In the genomic region with DNA sequence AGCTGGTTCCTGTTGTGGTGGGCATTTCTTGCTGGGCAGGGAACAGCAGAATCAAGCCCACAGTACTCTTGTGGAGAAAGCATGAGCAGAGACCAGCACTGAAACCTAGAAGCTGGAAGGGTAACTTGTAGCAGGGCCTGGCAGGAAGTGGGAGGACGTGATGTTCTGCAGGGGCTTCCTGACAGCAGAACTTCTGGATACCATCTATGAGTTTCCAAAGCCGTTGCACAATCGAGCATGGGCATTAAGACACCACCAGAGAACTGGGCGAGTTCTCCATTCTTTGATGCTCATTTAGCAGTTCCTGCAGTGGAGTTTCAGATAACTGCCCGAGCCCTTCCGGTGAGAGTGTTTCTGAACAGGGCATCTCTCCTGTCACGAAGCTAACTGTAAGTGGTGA, we compare ENCODE assay signal across 10 mouse cellular contexts. TPM values are rescaled to one million over a fixed set of nuclear protein-coding genes. Genes with fewer than 3 reads are reported as not detected.
DNase-seq lines count a peak whose midpoint lies in the region; ATAC-seq lines count a peak whose summit lies in the region.
"Had no signal": no experiment of that assay in that cellular context is flagged by ENCODE, and none has a peak within 500 bp of the region (broad histone marks: within the 10 kb centered on the region; RNA-seq: fewer than 3 reads in every experiment).

No protein-coding gene starts in this region.

- peak overlapping the region; percentile 55 for H3K27ac ChIP-seq in liver, embryonic 13.5 days
- no peak overlapping the region for H3K27ac ChIP-seq in hindbrain, embryonic 14.5 days

- no peaks in the 10 kb centered on the region for H3K27me3 ChIP-seq in liver, embryonic 13.5 days
- H3K27me3 ChIP-seq in hindbrain, embryonic 14.5 days (ENCODE audit: control insufficient read depth, insufficient read depth, low read length), result no peaks in the 10 kb centered on the region

- ATAC-seq in liver, embryonic 13.5 days (ENCODE audit: low read depth), result no peak
- ATAC-seq in monocyte, adult 5-6 weeks (replicated peaks; ENCODE audit: insufficient number of reproducible peaks, low FRiP score, low TSS enrichment, poor library complexity, severe bottlenecking), result peak; percentile 89
- ATAC-seq in hindbrain, embryonic 14.5 days (ENCODE audit: low FRiP score), result no peak

- 0 out of 2 replicates have a peak, but pooled peaks cover 3% of the 10 kb centered on the region for H3K4me1 ChIP-seq in liver, embryonic 13.5 days (replicated peaks)
- H3K4me1 ChIP-seq in hindbrain, embryonic 14.5 days (replicated peaks; ENCODE audit: control insufficient read depth, insufficient read depth, low read length), result no peaks in the 10 kb centered on the region

- H3K36me3 ChIP-seq in liver, embryonic 13.5 days, result no peaks in the 10 kb centered on the region
- no peaks in the 10 kb centered on the region for H3K36me3 ChIP-seq in hindbrain, embryonic 14.5 days (replicated peaks; ENCODE audit: control insufficient read depth, insufficient read depth)

- H3K9me3 ChIP-seq in liver, embryonic 13.5 days (replicated peaks), result no peaks in the 10 kb centered on the region
- H3K9me3 ChIP-seq in hindbrain, embryonic 14.5 days (ENCODE audit: control insufficient read depth, low read length), result no peaks in the 10 kb centered on the region

- no peak overlapping the region for H3K9ac ChIP-seq in liver, embryonic 13.5 days
- H3K9ac ChIP-seq in hindbrain, embryonic 14.5 days, result no peak overlapping the region

- H3K4me2 ChIP-seq in liver, embryonic 13.5 days, result no peak overlapping the region
- H3K4me2 ChIP-seq in hindbrain, embryonic 14.5 days (replicated peaks), result no peak overlapping the region

- peak; percentile 4 for DNase-seq in kidney, adult 9 months
- no peak for DNase-seq in kidney, adult 11 months
- peak; percentile 23 for DNase-seq in brain, adult 2 months (ENCODE audit: low read depth, low spot score)
- DNase-seq in liver, embryonic 13.5 days, result peak; percentile 15
- no peak for DNase-seq in embryo, embryonic 11 days
- no peak for DNase-seq in hindbrain, embryonic 14.5 days (ENCODE audit: low spot score)
- no peak for DNase-seq in left cerebral cortex, postnatal 4 days
- DNase-seq: cerebellum, adult 11 months had no signal

- H3K4me3 ChIP-seq in liver, embryonic 13.5 days (replicated peaks), result no peak overlapping the region
- H3K4me3 ChIP-seq in hindbrain, embryonic 14.5 days (replicated peaks; ENCODE audit: low read length), result no peak overlapping the region

- 10% methylated on average over 7 of the region's 7 CpGs for WGBS in liver, embryonic 13.5 days (ENCODE audit: insufficient replicate concordance)
- 92% methylated on average over 7 of the region's 7 CpGs for WGBS in hindbrain, embryonic 14.5 days

- intact Hi-C loops in left cerebral cortex, postnatal 4 days (cut with DNase I), result no loop called here

RNA-seq across cellular contexts. Expression of a gene that starts 6.6 kb away (rescaled TPM):
- polyA plus RNA-seq in liver, embryonic 13.5 days (2015; fragmentation: Nextera tagmentation; extraction: Ambion mirVana), result 8.3 and 8.7 TPM in 2 replicates
- 13.5 to 19.0 TPM (median 13.8 TPM) in 3 replicates for total RNA-seq in monocyte, adult 5-6 weeks (2017)
- polyA plus RNA-seq in hindbrain, embryonic 14.5 days (2014; fragmentation: Nextera tagmentation; extraction: Ambion mirVana), result 10.0 and 10.6 TPM in 2 replicates
- 1 to 10 TPM; 4.7 to 5.3 TPM for total RNA-seq in left cerebral cortex, postnatal 4 days (2021)
- total RNA-seq: MEL had no signal

Comparison
In these comparisons a context has a peak if more than half of its experiments do, and no peak if none do; other contexts are left out.
1. DNase-seq: peak in kidney, adult 9 months (single experiment), brain, adult 2 months (single experiment) and liver, embryonic 13.5 days (single experiment); none in kidney, adult 11 months (single experiment), embryo, embryonic 11 days (single experiment), hindbrain, embryonic 14.5 days (single experiment) and left cerebral cortex, postnatal 4 days (single experiment).